Mouse (Mus musculus): Measurements from ENCODE around the gene Abt1. TPM values are rescaled to one million over a fixed set of nuclear protein-coding genes. Genes with fewer than 3 reads are reported as not detected.

Abt1 gene
- polyA plus RNA-seq, 2 experiments, result 9.9 to 12.2 TPM

GRCm38 (mm10) chr13:23422351-23422750, 1.3 kb downstream of the Abt1 start:
- H3K27me3 ChIP-seq (ENCODE audit: control insufficient read depth, insufficient read depth, low read length), result no peaks in the 10 kb centered on the region
- TF ChIP-seq POLR2A (IDR thresholded peaks at IDR 0.05; ENCODE audit: borderline replicate concordance, extremely low read depth, insufficient read depth, insufficient read length), result no peak
- H3K36me3 ChIP-seq (ENCODE audit: control insufficient read depth, insufficient read depth, low read length), result peaks cover 35% of the 10 kb centered on the region
- DNase-seq (ENCODE audit: low spot score), result no peak
- no peak overlapping the region for H3K27ac ChIP-seq (replicated peaks; ENCODE audit: low read depth, low read length)
- WGBS, result 96% methylated on average over 16 of the region's 16 CpGs
- H3K4me1 ChIP-seq (ENCODE audit: control insufficient read depth, insufficient read depth, low read length), result peaks cover 7% of the 10 kb centered on the region; the same call in 1 of the 2 replicates
- no peak for ATAC-seq (ENCODE audit: low FRiP score, low read depth)
- H3K4me3 ChIP-seq (replicated peaks; ENCODE audit: low read length), result no peak overlapping the region
- no peak overlapping the region for H3K9ac ChIP-seq (ENCODE audit: low read depth, low read length, severe bottlenecking)
- no peaks in the 10 kb centered on the region for H3K9me3 ChIP-seq (ENCODE audit: control insufficient read depth, low read length)
- H3K4me2 ChIP-seq (replicated peaks; ENCODE audit: low read depth, low read length, severe bottlenecking), result peak overlapping the region; percentile 90

GRCm38 (mm10) chr13:23412630-23413521, 10.8 kb downstream of the Abt1 start:
- peak; percentile 65 for DNase-seq (ENCODE audit: low spot score)
- no peak overlapping the region for H3K9ac ChIP-seq (ENCODE audit: low read depth, low read length, severe bottlenecking)

GRCm38 (mm10) chr13:23412211-23412629, 11.4 kb downstream of the Abt1 start:
- no peaks in the 10 kb centered on the region for H3K36me3 ChIP-seq (ENCODE audit: control insufficient read depth, insufficient read depth, low read length)
- H3K9ac ChIP-seq (ENCODE audit: low read depth, low read length, severe bottlenecking), result no peak overlapping the region
- DNase-seq (ENCODE audit: low spot score), result no peak
- WGBS, result under 1% methylated on average over 20 of the region's 20 CpGs
- peaks cover 6% of the 10 kb centered on the region; the same call in 1 of the 2 replicates for H3K4me1 ChIP-seq (ENCODE audit: control insufficient read depth, insufficient read depth, low read length)
- H3K27me3 ChIP-seq (ENCODE audit: control insufficient read depth, insufficient read depth, low read length), result peaks cover 10% of the 10 kb centered on the region; the same call in 1 of the 2 replicates
- H3K4me3 ChIP-seq (replicated peaks; ENCODE audit: low read length), result peak overlapping the region; percentile 34
- no peak for TF ChIP-seq POLR2A (IDR thresholded peaks at IDR 0.05; ENCODE audit: borderline replicate concordance, extremely low read depth, insufficient read depth, insufficient read length)
- no peak overlapping the region for H3K27ac ChIP-seq (replicated peaks; ENCODE audit: low read depth, low read length)
- no peaks in the 10 kb centered on the region for H3K9me3 ChIP-seq (ENCODE audit: control insufficient read depth, low read length)
- peak overlapping the region; percentile 51 for H3K4me2 ChIP-seq (replicated peaks; ENCODE audit: low read depth, low read length, severe bottlenecking)
- no peak for ATAC-seq (ENCODE audit: low FRiP score, low read depth)

More at GRCm38 (mm10) chr13:23412630-23413521, 10.8 kb downstream of the Abt1 start:
- H3K27me3 ChIP-seq (ENCODE audit: control insufficient read depth, insufficient read depth, low read length), result peaks cover 10% of the 10 kb centered on the region; the same call in 1 of the 2 replicates
- peaks cover 6% of the 10 kb centered on the region; the same call in 1 of the 2 replicates for H3K4me1 ChIP-seq (ENCODE audit: control insufficient read depth, insufficient read depth, low read length)
- peak overlapping the region; percentile 51 for H3K4me2 ChIP-seq (replicated peaks; ENCODE audit: low read depth, low read length, severe bottlenecking)
- no peaks in the 10 kb centered on the region for H3K36me3 ChIP-seq (ENCODE audit: control insufficient read depth, insufficient read depth, low read length)
- H3K9me3 ChIP-seq (ENCODE audit: control insufficient read depth, low read length), result no peaks in the 10 kb centered on the region
- H3K27ac ChIP-seq (replicated peaks; ENCODE audit: low read depth, low read length), result no peak overlapping the region
- H3K4me3 ChIP-seq (replicated peaks; ENCODE audit: low read length), result peak overlapping the region; percentile 34
- peak; percentile 34; the same call in 1 of the 2 replicates for ATAC-seq (ENCODE audit: low FRiP score, low read depth)
- no peak for TF ChIP-seq POLR2A (IDR thresholded peaks at IDR 0.05; ENCODE audit: borderline replicate concordance, extremely low read depth, insufficient read depth, insufficient read length)
- WGBS, result 2% methylated on average over 28 of the region's 28 CpGs

- Histone ChIP-seq H3K9me3 (ENCODE audit: control insufficient read depth, low read length) (no peaks in the 10 kb centered on the region), H3K4me2 (replicated peaks; ENCODE audit: low read depth, low read length, severe bottlenecking) (peak overlapping the region; percentile 51), H3K27me3 (ENCODE audit: control insufficient read depth, insufficient read depth, low read length) (peaks cover 10% of the 10 kb centered on the region; the same call in 1 of the 2 replicates), H3K4me3 (replicated peaks; ENCODE audit: low read length) (peak overlapping the region; percentile 34), H3K4me1 (ENCODE audit: control insufficient read depth, insufficient read depth, low read length) (peaks cover 6% of the 10 kb centered on the region; the same call in 1 of the 2 replicates), H3K9ac (ENCODE audit: low read depth, low read length, severe bottlenecking) (no peak overlapping the region), H3K36me3 (ENCODE audit: control insufficient read depth, insufficient read depth, low read length) (no peaks in the 10 kb centered on the region), H3K27ac (replicated peaks; ENCODE audit: low read depth, low read length) (no peak overlapping the region)
- ATAC-seq (ENCODE audit: low FRiP score, low read depth) (no peak), DNase-seq (ENCODE audit: low spot score) (no peak)
- TF ChIP-seq POLR2A (IDR thresholded peaks at IDR 0.05; ENCODE audit: borderline replicate concordance, extremely low read depth, insufficient read depth, insufficient read length), result no peak
- WGBS, result 3% methylated on average over 29 of the region's 29 CpGs
Observed at GRCm38 (mm10) chr13:23411311-23412210, 12.1 kb downstream of the Abt1 start.

- Histone ChIP-seq H3K27me3 (ENCODE audit: control insufficient read depth, insufficient read depth, low read length) (peaks cover 10% of the 10 kb centered on the region; the same call in 1 of the 2 replicates), H3K27ac (replicated peaks; ENCODE audit: low read depth, low read length) (no peak overlapping the region), H3K4me1 (ENCODE audit: control insufficient read depth, insufficient read depth, low read length) (peaks cover 6% of the 10 kb centered on the region; the same call in 1 of the 2 replicates), H3K36me3 (ENCODE audit: control insufficient read depth, insufficient read depth, low read length) (no peaks in the 10 kb centered on the region), H3K4me2 (replicated peaks; ENCODE audit: low read depth, low read length, severe bottlenecking) (no peak overlapping the region), H3K4me3 (replicated peaks; ENCODE audit: low read length) (no peak overlapping the region), H3K9me3 (ENCODE audit: control insufficient read depth, low read length) (no peaks in the 10 kb centered on the region), H3K9ac (ENCODE audit: low read depth, low read length, severe bottlenecking) (no peak overlapping the region)
- TF ChIP-seq POLR2A (IDR thresholded peaks at IDR 0.05; ENCODE audit: borderline replicate concordance, extremely low read depth, insufficient read depth, insufficient read length), result no peak
- ATAC-seq (ENCODE audit: low FRiP score, low read depth) (no peak), DNase-seq (ENCODE audit: low spot score) (no peak)
- 75% methylated on average over 9 of the region's 9 CpGs for WGBS
Observed at GRCm38 (mm10) chr13:23410632-23411031, 13.0 kb downstream of the Abt1 start.
